Mouse (Mus musculus) stomach, postnatal 0 days (tissue): ENCODE data around the gene Anln.

Experiments
- CTCF ChIP-seq: IDR thresholded peaks from 2 replicates; pipeline ENCODE4 v1.5.1; 2016; ENCODE audit warnings: antibody characterized with exemption, low read depth, mild to moderate bottlenecking, moderate library complexity
- EP300 ChIP-seq: optimal IDR thresholded peaks from 2 replicates; pipeline ENCODE3; 2016; ENCODE audit warnings: antibody characterized with exemption

DNA sequence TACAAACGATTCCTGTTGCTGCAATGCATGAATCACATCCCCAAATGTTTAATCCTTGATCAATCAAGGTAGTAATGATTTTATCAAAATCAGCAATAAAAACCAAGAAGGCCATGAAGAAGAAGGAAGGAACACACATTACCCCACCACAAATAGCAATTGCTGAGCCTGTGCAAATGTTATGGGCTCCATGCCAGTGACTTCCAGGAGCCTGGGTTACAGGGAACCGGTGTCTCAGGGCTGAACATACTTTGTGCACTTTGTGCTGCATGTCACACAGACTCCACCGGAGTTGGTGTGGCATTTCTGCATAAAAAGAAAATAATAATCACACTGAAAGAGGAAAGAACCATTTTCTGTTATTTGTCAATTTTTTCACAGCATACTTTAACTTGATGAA, 74.9 kb downstream of the Anln start:
- TF ChIP-seq CTCF (no peak), EP300 (no peak)
